Mouse (Mus musculus) layer of hippocampus, adult 2 months (tissue): Measurements from ENCODE around the gene Olfr697. TPM values are rescaled to one million over a fixed set of nuclear protein-coding genes. Genes with fewer than 3 reads are reported as not detected.
"Not testable (repeated sequence)": the region's sequence is repeated elsewhere in the genome, so short reads cannot be mapped to it uniquely, and the experiment has no call there.

Experiments
- DNase-seq, 2 experiments: peaks; one replicate each; pipeline ENCODE4 v3.0.0; 2022; ENCODE audit warnings: low spot score in 2 of 2
- H3K27ac ChIP-seq: fragments of 200-600 bp; 2 replicates; pipeline ENCODE4 v1.8.1; 2022
- H3K4me3 ChIP-seq: fragments of 200-600 bp; 2 replicates; pipeline ENCODE4 v1.8.1; 2022; ENCODE audit warnings: mild to moderate bottlenecking
- CTCF ChIP-seq: fragments of 200-600 bp; conservative IDR thresholded peaks from 2 replicates; pipeline ENCODE4 v1.8.1; 2022; ENCODE audit warnings: antibody characterized with exemption, mild to moderate bottlenecking, moderate library complexity
- long read RNA-seq, 2 experiments: library from polyadenylated mRNA; stranded (forward); transcript quantifications; one replicate each; pipeline ENCODE4 v2.0.0; 2021; ENCODE audit warnings: borderline mapping rate in 2 of 2
- total RNA-seq, 2 experiments: library from RNA; stranded (reverse); gene quantifications; 2 replicates each; pipeline ENCODE4 v1.2.3; 2021

Gene Olfr697
- not detected for total RNA-seq
- long read RNA-seq, experiment 1 = 0 reads
- long read RNA-seq, experiment 2 = 0 reads

GRCm38 (mm10) chr7:106742343-106742742 lies at the start of gene Olfr697:
Gene Olfr697 (minus strand): TSS chr7:106742443.
- no peak for TF ChIP-seq CTCF

GRCm38 (mm10) chr7:106788330-106788729 lies 46.1 kb upstream of the Olfr697 start:
- peak; percentile 22 for TF ChIP-seq CTCF
- no peak overlapping the region for H3K4me3 ChIP-seq
- no peak overlapping the region for H3K27ac ChIP-seq
- DNase-seq = no peak

More at GRCm38 (mm10) chr7:106742343-106742742, at the start of gene Olfr697:
- H3K4me3 ChIP-seq = no peak within 1 kb of the TSS
- no peak for DNase-seq
- no peak within 1 kb of the TSS for H3K27ac ChIP-seq

- not testable (repeated sequence) for H3K4me3 ChIP-seq, H3K27ac ChIP-seq, DNase-seq
Measured at GRCm38 (mm10) chr7:106761008-106761407, 18.8 kb upstream of the Olfr697 start.

GRCm38 (mm10) chr7:106758800-106759199 lies 16.6 kb upstream of the Olfr697 start:
- no peak overlapping the region for H3K27ac ChIP-seq

GRCm38 (mm10) chr7:106755297-106755696 lies 13.1 kb upstream of the Olfr697 start, which contains the start of gene Olfr698:
Gene Olfr698 (minus strand): TSS chr7:106755397.
- Histone ChIP-seq H3K4me3 (no peak within 1 kb of the TSS), H3K27ac (no peak within 1 kb of the TSS)
- no peak for TF ChIP-seq CTCF
- DNase-seq = no peak

More at GRCm38 (mm10) chr7:106758800-106759199, 16.6 kb upstream of the Olfr697 start:
- TF ChIP-seq CTCF = no peak
- no peak overlapping the region for H3K4me3 ChIP-seq
- DNase-seq = no peak

GRCm38 (mm10) chr7:106745811-106746210 lies 3.6 kb upstream of the Olfr697 start:
- no peak for DNase-seq
- H3K27ac ChIP-seq = no peak overlapping the region
- no peak for TF ChIP-seq CTCF
- H3K4me3 ChIP-seq = no peak overlapping the region

- Histone ChIP-seq H3K4me3 (no peak overlapping the region), H3K27ac (no peak overlapping the region)
- no peak for DNase-seq
- no peak for TF ChIP-seq CTCF
Measured at GRCm38 (mm10) chr7:106737028-106737427, 5.2 kb downstream of the Olfr697 start.

GRCm38 (mm10) chr7:106733717-106734116 lies 8.5 kb downstream of the Olfr697 start:
- no peak overlapping the region for H3K4me3 ChIP-seq
- DNase-seq = no peak
- no peak overlapping the region for H3K27ac ChIP-seq
- TF ChIP-seq CTCF = no peak

GRCm38 (mm10) chr7:106725654-106726053 lies 16.6 kb downstream of the Olfr697 start:
- H3K27ac ChIP-seq, DNase-seq, H3K4me3 ChIP-seq: not testable (repeated sequence)

GRCm38 (mm10) chr7:106716296-106716695 lies 25.9 kb downstream of the Olfr697 start, which contains the start of gene Olfr695:
Gene Olfr695 (minus strand): TSS chr7:106716396.
- H3K4me3 ChIP-seq = no peak within 1 kb of the TSS
- DNase-seq = no peak
- TF ChIP-seq CTCF = no peak
- H3K27ac ChIP-seq = no peak within 1 kb of the TSS

GRCm38 (mm10) chr7:106711463-106711862 lies 30.8 kb downstream of the Olfr697 start:
- Histone ChIP-seq H3K4me3 (no peak overlapping the region), H3K27ac (no peak overlapping the region)
- TF ChIP-seq CTCF = no peak
- DNase-seq = no peak

GRCm38 (mm10) chr7:106707705-106708104 lies 34.5 kb downstream of the Olfr697 start:
- not testable (repeated sequence) for H3K27ac ChIP-seq, H3K4me3 ChIP-seq, DNase-seq

- no peak overlapping the region for H3K27ac ChIP-seq
- no peak for DNase-seq
- no peak for TF ChIP-seq CTCF
- H3K4me3 ChIP-seq = no peak overlapping the region
Measured at GRCm38 (mm10) chr7:106696891-106697290, 45.4 kb downstream of the Olfr697 start.

GRCm38 (mm10) chr7:106692976-106693375 lies 49.3 kb downstream of the Olfr697 start:
- TF ChIP-seq CTCF = no peak
- no peak for DNase-seq
- H3K4me3 ChIP-seq = no peak overlapping the region

GRCm38 (mm10) chr7:106691714-106692113 lies 50.5 kb downstream of the Olfr697 start, which contains the start of gene Olfr694:
Gene Olfr694 (minus strand): TSS chr7:106691814.
- H3K27ac ChIP-seq = no peak within 1 kb of the TSS
- no peak for TF ChIP-seq CTCF
- no peak for DNase-seq
- no peak within 1 kb of the TSS for H3K4me3 ChIP-seq

More at GRCm38 (mm10) chr7:106692976-106693375, 49.3 kb downstream of the Olfr697 start:
- H3K27ac ChIP-seq = no peak overlapping the region

Other genes starting within 250 kb of the Olfr697 start
- not detected for gene Olfr693, start 61.9 kb downstream of the Olfr697 start, total RNA-seq
- gene Olfr694, start 50.6 kb downstream of the Olfr697 start, total RNA-seq = not detected
- not detected for gene Olfr695, start 26.0 kb downstream of the Olfr697 start, total RNA-seq
- gene Olfr698, start 13.0 kb upstream of the Olfr697 start, total RNA-seq = not detected
- not detected for gene Olfr699, start 50.8 kb upstream of the Olfr697 start, total RNA-seq
- not detected for gene Olfr700, start 66.4 kb upstream of the Olfr697 start, total RNA-seq
- gene Olfr701, start 71.7 kb upstream of the Olfr697 start, total RNA-seq = not detected
- gene Olfr702, start 91.5 kb upstream of the Olfr697 start, total RNA-seq = not detected
- gene Olfr703, start 100.9 kb upstream of the Olfr697 start, total RNA-seq = not detected
- not detected for gene Olfr704, start 120.7 kb upstream of the Olfr697 start, total RNA-seq
- not detected for gene Olfr705, start 134.4 kb upstream of the Olfr697 start, total RNA-seq
- gene Olfr706, start 145.7 kb upstream of the Olfr697 start, total RNA-seq = not detected
- not detected for gene Olfr707, start 158.8 kb upstream of the Olfr697 start, total RNA-seq
- not detected for gene Olfr1532-ps1, start 165.6 kb upstream of the Olfr697 start, total RNA-seq
- gene Olfr709-ps1, start 189.8 kb upstream of the Olfr697 start, total RNA-seq = not detected
- not detected for gene Olfr710, start 205.9 kb upstream of the Olfr697 start, total RNA-seq
- under 1 TPM in 1 of 2 experiments, not detected in 1; 0.08 TPM for gene Olfr6, start 221.5 kb upstream of the Olfr697 start, total RNA-seq
- gene Olfr711, start 233.0 kb upstream of the Olfr697 start, total RNA-seq = not detected